Mouse (Mus musculus) heart, embryonic 16.5 days (tissue): ENCODE measurements at regions not wholly inside any gene's neighbourhood (a gene's known extent, or its start where the extent isn't known, plus 50 kb on each side); places are given as distances from the start of the nearest gene placed in this dataset.

Source experiments
- ATAC-seq: fragments of 200-750 bp; cut with Nextera tagmentation; replicated peaks from 2 replicates; pipeline ENCODE4 v1.8.0; 2017; ENCODE audit warnings: moderate number of reproducible peaks; ENCODE audit not compliant: insufficient read depth, low FRiP score; ENCODE audit errors: extremely low read depth
- H3K27ac ChIP-seq: fragments of 300-500 bp; sonication (generic); 2 replicates; pipeline ENCODE4 v1.5.1; 2014; ENCODE audit warnings: mild to moderate bottlenecking, low read length, control low read depth, moderate library complexity
- H3K27me3 ChIP-seq: fragments of 300-500 bp; sonication (generic); 2 replicates; pipeline ENCODE4 v1.6.1; 2014; ENCODE audit warnings: low read length, mixed read lengths; ENCODE audit not compliant: control insufficient read depth, insufficient read depth
- H3K36me3 ChIP-seq: fragments of 300-500 bp; sonication (generic); 2 replicates; pipeline ENCODE4 v1.6.1; 2014; ENCODE audit not compliant: control insufficient read depth, insufficient read depth
- H3K4me1 ChIP-seq: fragments of 300-500 bp; sonication (generic); 2 replicates; pipeline ENCODE4 v1.6.1; 2014; ENCODE audit warnings: low read length, mixed read lengths; ENCODE audit not compliant: control insufficient read depth, insufficient read depth
- H3K4me2 ChIP-seq: fragments of 300-500 bp; sonication (generic); 2 replicates; pipeline ENCODE4 v1.6.1; 2014; ENCODE audit warnings: low read depth, mild to moderate bottlenecking, control low read depth, low read length
- H3K4me3 ChIP-seq: fragments of 300-500 bp; sonication (generic); 2 replicates; pipeline ENCODE4 v1.5.1; 2014; ENCODE audit warnings: mild to moderate bottlenecking, control low read depth, low read length
- H3K9ac ChIP-seq: fragments of 300-500 bp; sonication (generic); 2 replicates; pipeline ENCODE4 v1.6.1; 2014; ENCODE audit warnings: low read length, control low read depth
- H3K9me3 ChIP-seq: fragments of 300-500 bp; sonication (generic); replicated peaks from 2 replicates; pipeline ENCODE4 v1.6.1; 2016; ENCODE audit warnings: low read length; ENCODE audit not compliant: control insufficient read depth
- WGBS: fragments of 180-500 bp; shearing (Covaris S2); extraction: QIAGEN DNeasy Blood & Tissue Kit; methylation state at CpG from one replicate; pipeline ENCODE4 v1.1.7; 2014; 5-methylcytosine and 5-hydroxymethylcytosine counted together

GRCm38 (mm10) chr2:149467801-149468200, 62.9 kb downstream of the Cst10 start:
- 56% methylated on average over 2 of the region's 2 CpGs for WGBS
- no peak for ATAC-seq

GRCm38 (mm10) chr2:149472411-149472810, 67.6 kb downstream of the Cst10 start:
- no peak overlapping the region for H3K9ac ChIP-seq
- no peaks in the 10 kb centered on the region for H3K27me3 ChIP-seq
- 50% methylated on average over 2 of the region's 2 CpGs for WGBS
- no peaks in the 10 kb centered on the region for H3K36me3 ChIP-seq
- H3K4me2 ChIP-seq: no peak overlapping the region
- no peak overlapping the region for H3K4me3 ChIP-seq
- no peak for ATAC-seq
- H3K27ac ChIP-seq: no peak overlapping the region
- no peaks in the 10 kb centered on the region for H3K9me3 ChIP-seq
- H3K4me1 ChIP-seq: no peaks in the 10 kb centered on the region

More at GRCm38 (mm10) chr2:149467801-149468200, 62.9 kb downstream of the Cst10 start:
- Histone ChIP-seq H3K4me1 (no peaks in the 10 kb centered on the region), H3K4me3 (no peak overlapping the region), H3K9ac (no peak overlapping the region), H3K36me3 (no peaks in the 10 kb centered on the region), H3K9me3 (no peaks in the 10 kb centered on the region), H3K27ac (no peak overlapping the region), H3K27me3 (no peaks in the 10 kb centered on the region), H3K4me2 (no peak overlapping the region)

- 40% methylated on average over 2 of the region's 2 CpGs for WGBS
- no peak for ATAC-seq
- no peaks in the 10 kb centered on the region for H3K4me1 ChIP-seq
- no peaks in the 10 kb centered on the region for H3K27me3 ChIP-seq
- H3K27ac ChIP-seq: no peak overlapping the region
- H3K9ac ChIP-seq: no peak overlapping the region
- no peaks in the 10 kb centered on the region for H3K9me3 ChIP-seq
- H3K4me3 ChIP-seq: no peak overlapping the region
- no peak overlapping the region for H3K4me2 ChIP-seq
- no peaks in the 10 kb centered on the region for H3K36me3 ChIP-seq
These were observed 88.6 kb downstream of the Cst10 start for GRCm38 (mm10) chr2:149493280-149493988.

DNA sequence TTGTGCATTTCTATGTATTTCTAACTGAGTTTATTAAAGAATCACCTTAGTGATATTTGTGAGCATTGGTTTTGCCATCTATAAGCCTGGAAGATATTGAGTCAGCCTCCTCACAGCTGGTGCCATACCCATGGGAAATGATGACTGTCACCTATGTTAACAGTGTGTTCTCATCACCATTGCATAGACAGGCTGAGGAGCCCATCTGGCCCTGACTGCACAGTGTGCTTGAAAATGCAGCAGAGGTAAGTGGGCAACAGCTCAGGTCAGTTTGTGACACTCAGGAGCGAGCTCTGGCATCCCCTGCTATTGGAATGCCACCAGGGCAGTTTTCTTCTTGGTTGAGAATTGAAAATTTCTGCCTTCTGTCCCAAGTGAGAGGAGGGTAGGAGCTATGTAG, 108.0 kb downstream of the Cst10 start:
- H3K9ac ChIP-seq: no peak overlapping the region
- no peak overlapping the region for H3K27ac ChIP-seq
- 79% methylated on average over 1 of the region's 1 CpGs for WGBS
- H3K27me3 ChIP-seq: no peaks in the 10 kb centered on the region
- H3K9me3 ChIP-seq: no peaks in the 10 kb centered on the region
- H3K4me3 ChIP-seq: no peak overlapping the region
- H3K4me1 ChIP-seq: no peaks in the 10 kb centered on the region
- H3K36me3 ChIP-seq: no peaks in the 10 kb centered on the region
- ATAC-seq: no peak
- no peak overlapping the region for H3K4me2 ChIP-seq

DNA sequence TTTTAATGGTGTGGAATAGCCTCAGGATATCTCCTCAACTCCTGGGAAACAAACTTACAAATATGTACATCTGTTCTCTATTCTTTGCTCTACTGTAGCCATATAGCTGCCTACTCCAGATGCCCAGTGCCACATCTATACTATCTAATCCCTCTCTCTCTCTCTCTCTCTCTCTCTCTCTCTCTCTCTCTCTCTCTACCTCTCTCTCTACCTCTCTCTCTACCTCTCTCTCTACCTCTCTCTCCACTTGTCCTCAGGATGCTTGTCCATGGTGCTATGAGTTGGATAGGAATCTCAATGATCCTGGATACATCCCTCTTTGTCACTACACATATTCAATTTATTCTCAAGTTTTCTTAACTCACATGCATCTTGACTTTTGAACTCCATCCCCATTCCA, 119.6 kb downstream of the Cst10 start:
- Histone ChIP-seq H3K9me3 (no peaks in the 10 kb centered on the region), H3K4me1 (no peaks in the 10 kb centered on the region), H3K36me3 (no peaks in the 10 kb centered on the region), H3K4me2 (no peak overlapping the region), H3K27me3 (no peaks in the 10 kb centered on the region), H3K4me3 (no peak overlapping the region), H3K9ac (no peak overlapping the region), H3K27ac (no peak overlapping the region)
- no peak for ATAC-seq

DNA sequence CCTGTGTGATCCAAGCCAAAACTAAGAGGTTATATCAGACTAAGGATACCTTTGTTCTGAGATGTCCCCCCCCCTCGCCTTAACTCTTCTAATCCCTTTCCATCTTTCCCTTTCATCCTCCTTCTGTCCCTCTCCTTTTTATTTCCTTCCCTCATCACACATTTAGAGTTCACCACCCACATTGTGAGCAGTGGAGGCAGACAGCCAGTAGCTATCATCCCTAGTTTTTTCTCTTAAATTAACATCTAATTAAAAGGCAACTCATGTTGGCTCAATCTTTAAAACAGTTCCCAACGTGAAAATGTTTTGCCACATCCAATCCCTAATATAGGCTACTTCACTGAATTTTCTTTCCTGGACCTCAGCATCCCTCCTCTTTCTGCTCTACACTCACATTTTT, 138.0 kb downstream of the Cst10 start:
- H3K4me2 ChIP-seq: no peak overlapping the region
- no peaks in the 10 kb centered on the region for H3K27me3 ChIP-seq
- no peaks in the 10 kb centered on the region for H3K4me1 ChIP-seq
- WGBS: 58% methylated on average over 2 of the region's 2 CpGs
- 0 out of 2 replicates have a peak, but pooled peaks cover 2% of the 10 kb centered on the region for H3K9me3 ChIP-seq
- no peaks in the 10 kb centered on the region for H3K36me3 ChIP-seq
- H3K4me3 ChIP-seq: no peak overlapping the region
- ATAC-seq: no peak
- no peak overlapping the region for H3K27ac ChIP-seq
- no peak overlapping the region for H3K9ac ChIP-seq

GRCm38 (mm10) chr2:149545708-149546107, 140.9 kb downstream of the Cst10 start:
- H3K36me3 ChIP-seq: no peaks in the 10 kb centered on the region
- H3K4me2 ChIP-seq: no peak overlapping the region
- no peak overlapping the region for H3K27ac ChIP-seq
- no peak overlapping the region for H3K9ac ChIP-seq
- H3K4me3 ChIP-seq: no peak overlapping the region
- no peaks in the 10 kb centered on the region for H3K27me3 ChIP-seq
- no peak for ATAC-seq
- WGBS: 49% methylated on average over 2 of the region's 2 CpGs
- H3K4me1 ChIP-seq: no peaks in the 10 kb centered on the region
- H3K9me3 ChIP-seq: no peaks in the 10 kb centered on the region

- no peaks in the 10 kb centered on the region for H3K9me3 ChIP-seq
- H3K27me3 ChIP-seq: no peaks in the 10 kb centered on the region
- WGBS: 88% methylated on average over 2 of the region's 2 CpGs
- no peak overlapping the region for H3K4me2 ChIP-seq
- ATAC-seq: no peak
- no peaks in the 10 kb centered on the region for H3K4me1 ChIP-seq
- H3K27ac ChIP-seq: no peak overlapping the region
- no peaks in the 10 kb centered on the region for H3K36me3 ChIP-seq
- no peak overlapping the region for H3K4me3 ChIP-seq
- H3K9ac ChIP-seq: no peak overlapping the region
These were observed 141.9 kb downstream of the Cst10 start for GRCm38 (mm10) chr2:149546639-149547200.

DNA sequence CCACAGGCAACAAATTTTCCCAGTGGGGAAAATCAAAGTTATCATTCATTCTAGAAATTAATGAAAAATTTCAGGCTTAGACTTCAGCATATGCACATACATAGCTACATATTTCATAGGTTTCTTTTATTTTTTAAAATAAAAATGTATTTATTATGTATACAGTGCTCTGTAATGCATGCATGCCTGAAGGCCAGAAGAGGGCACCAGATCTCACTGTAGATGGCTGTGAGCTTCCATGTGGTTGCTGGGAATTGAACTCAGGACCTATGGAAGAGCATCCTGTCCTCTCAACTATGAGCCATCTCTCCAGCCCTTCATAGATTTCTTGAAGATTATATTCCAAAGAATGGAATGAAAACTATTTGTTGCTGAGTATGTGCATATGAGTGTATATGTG, 150.4 kb downstream of the Cst10 start:
- no peak for ATAC-seq

More for the DNA sequence above, 150.4 kb downstream of the Cst10 start:
- Histone ChIP-seq H3K27me3 (no peaks in the 10 kb centered on the region), H3K27ac (no peak overlapping the region), H3K4me3 (no peak overlapping the region), H3K9ac (no peak overlapping the region), H3K4me2 (no peak overlapping the region), H3K9me3 (no peaks in the 10 kb centered on the region), H3K36me3 (no peaks in the 10 kb centered on the region), H3K4me1 (no peaks in the 10 kb centered on the region)
